Mouse (Mus musculus): ENCODE results near the gene Olfr65. TPM values are rescaled to one million over a fixed set of nuclear protein-coding genes. Genes with fewer than 3 reads are reported as not detected.

The Olfr65 gene
- polyA plus RNA-seq, 1 experiment from 2014 or later, result not detected

GRCm38 (mm10) chr7:103912969-103913511 is 9.8 kb downstream of the Olfr65 start:
- H3K36me3 ChIP-seq, result no peaks in the 10 kb centered on the region
- H3K4me1 ChIP-seq (replicated peaks), result no peaks in the 10 kb centered on the region
- no peaks in the 10 kb centered on the region for H3K9me3 ChIP-seq
- H3K27me3 ChIP-seq, result no peaks in the 10 kb centered on the region
- H3K4me3 ChIP-seq, result no peak overlapping the region
- no peak overlapping the region for H3K4me2 ChIP-seq
- H3K9ac ChIP-seq, result no peak overlapping the region
- no peak overlapping the region for H3K27ac ChIP-seq (replicated peaks)
- WGBS, result 49% methylated on average over 8 of the region's 8 CpGs
- ATAC-seq (ENCODE audit: low read depth), result no peak

GRCm38 (mm10) chr7:103915338-103915737 is 12.1 kb downstream of the Olfr65 start:
- no peaks in the 10 kb centered on the region for H3K4me1 ChIP-seq (replicated peaks)
- H3K9me3 ChIP-seq, result no peaks in the 10 kb centered on the region
- no peak for ATAC-seq (ENCODE audit: low read depth)
- H3K36me3 ChIP-seq, result no peaks in the 10 kb centered on the region
- H3K4me3 ChIP-seq, result no peak overlapping the region
- no peak overlapping the region for H3K4me2 ChIP-seq
- H3K27me3 ChIP-seq, result no peaks in the 10 kb centered on the region
- no peak overlapping the region for H3K27ac ChIP-seq (replicated peaks)
- H3K9ac ChIP-seq, result no peak overlapping the region

GRCm38 (mm10) chr7:103928525-103928924 is 25.2 kb downstream of the Olfr65 start, which contains the start of gene Olfr631:
TSS of gene Olfr631 (plus strand) at chr7:103928825.
- H3K27me3 ChIP-seq, result no peaks in the 10 kb centered on the region
- no peaks in the 10 kb centered on the region for H3K36me3 ChIP-seq
- no peaks in the 10 kb centered on the region for H3K4me1 ChIP-seq (replicated peaks)
- ATAC-seq (ENCODE audit: low read depth), result no peak
- no peak within 1 kb of the TSS for H3K9ac ChIP-seq
- H3K4me2 ChIP-seq, result no peak within 1 kb of the TSS
- H3K27ac ChIP-seq (replicated peaks), result no peak within 1 kb of the TSS
- no peak within 1 kb of the TSS for H3K4me3 ChIP-seq
- no peaks in the 10 kb centered on the region for H3K9me3 ChIP-seq

- ATAC-seq (ENCODE audit: low read depth), result no peak
- no peaks in the 10 kb centered on the region for H3K27me3 ChIP-seq
- H3K9me3 ChIP-seq, result no peaks in the 10 kb centered on the region
- H3K4me3 ChIP-seq, result no peak within 1 kb of the TSS
- H3K4me2 ChIP-seq, result no peak within 1 kb of the TSS
- no peaks in the 10 kb centered on the region for H3K36me3 ChIP-seq
- H3K27ac ChIP-seq (replicated peaks), result no peak within 1 kb of the TSS
- H3K4me1 ChIP-seq (replicated peaks), result no peaks in the 10 kb centered on the region
- H3K9ac ChIP-seq, result no peak within 1 kb of the TSS
- 75% methylated on average over 2 of the region's 2 CpGs for WGBS
These were observed 31.0 kb downstream of the Olfr65 start, which contains the start of gene Olfr632 for GRCm38 (mm10) chr7:103934264-103934663. TSS of gene Olfr632 (plus strand) at chr7:103934347.

GRCm38 (mm10) chr7:103942730-103943129 is 39.4 kb downstream of the Olfr65 start:
- ATAC-seq (ENCODE audit: low read depth), result no peak
- no peaks in the 10 kb centered on the region for H3K9me3 ChIP-seq
- H3K27ac ChIP-seq (replicated peaks), result no peak overlapping the region
- no peaks in the 10 kb centered on the region for H3K27me3 ChIP-seq
- H3K9ac ChIP-seq, result no peak overlapping the region
- no peak overlapping the region for H3K4me2 ChIP-seq
- no peaks in the 10 kb centered on the region for H3K4me1 ChIP-seq (replicated peaks)
- no peak overlapping the region for H3K4me3 ChIP-seq
- no peaks in the 10 kb centered on the region for H3K36me3 ChIP-seq
- 25% methylated on average over 2 of the region's 2 CpGs for WGBS

GRCm38 (mm10) chr7:103944137-103944536 is 40.9 kb downstream of the Olfr65 start, which contains the start of gene Olfr633:
TSS of gene Olfr633 (plus strand) at chr7:103944437.
- Histone ChIP-seq H3K9me3 (no peaks in the 10 kb centered on the region), H3K36me3 (no peaks in the 10 kb centered on the region), H3K27ac (replicated peaks) (no peak within 1 kb of the TSS), H3K9ac (no peak within 1 kb of the TSS), H3K4me1 (replicated peaks) (no peaks in the 10 kb centered on the region), H3K27me3 (no peaks in the 10 kb centered on the region), H3K4me2 (no peak within 1 kb of the TSS), H3K4me3 (no peak within 1 kb of the TSS)
- no peak for ATAC-seq (ENCODE audit: low read depth)

Other genes with a start within 250 kb of the Olfr65 start
- not detected in 2 replicates for gene Olfr623, start 239.8 kb upstream of the Olfr65 start, polyA plus RNA-seq (2015; fragmentation: Nextera tagmentation; extraction: Ambion mirVana)
- 0.03 TPM in 1 of 2 replicates, not detected in the other for gene Olfr624, start 232.3 kb upstream of the Olfr65 start, polyA plus RNA-seq (2015; fragmentation: Nextera tagmentation; extraction: Ambion mirVana)
- gene Olfr625-ps1, start 220.8 kb upstream of the Olfr65 start, polyA plus RNA-seq (2015; fragmentation: Nextera tagmentation; extraction: Ambion mirVana), result not detected in 2 replicates
- not detected in 2 replicates for gene Olfr243, start 188.8 kb upstream of the Olfr65 start, polyA plus RNA-seq (2015; fragmentation: Nextera tagmentation; extraction: Ambion mirVana)
- not detected in 2 replicates for gene Olfr628, start 173.1 kb upstream of the Olfr65 start, polyA plus RNA-seq (2015; fragmentation: Nextera tagmentation; extraction: Ambion mirVana)
- not detected in 2 replicates for gene Olfr629, start 158.5 kb upstream of the Olfr65 start, polyA plus RNA-seq (2015; fragmentation: Nextera tagmentation; extraction: Ambion mirVana)
- not detected in 2 replicates for gene Olfr630, start 146.2 kb upstream of the Olfr65 start, polyA plus RNA-seq (2015; fragmentation: Nextera tagmentation; extraction: Ambion mirVana)
- gene Olfr69, start 131.9 kb upstream of the Olfr65 start, polyA plus RNA-seq (2015; fragmentation: Nextera tagmentation; extraction: Ambion mirVana), result not detected in 2 replicates
- not detected in 2 replicates for gene Olfr68, start 123.8 kb upstream of the Olfr65 start, polyA plus RNA-seq (2015; fragmentation: Nextera tagmentation; extraction: Ambion mirVana)
- gene Olfr67, start 111.7 kb upstream of the Olfr65 start, polyA plus RNA-seq (2015; fragmentation: Nextera tagmentation; extraction: Ambion mirVana), result not detected in 2 replicates
- 1,029 and 1,038 TPM in 2 replicates for gene Hbb-bt, start 89.5 kb upstream of the Olfr65 start, polyA plus RNA-seq (2015; fragmentation: Nextera tagmentation; extraction: Ambion mirVana)
- gene Hbb-bs, start 75.4 kb upstream of the Olfr65 start, polyA plus RNA-seq (2015; fragmentation: Nextera tagmentation; extraction: Ambion mirVana), result 1,894 and 2,140 TPM in 2 replicates
- not detected in 2 replicates for gene Hbb-bh2, start 63.0 kb upstream of the Olfr65 start, polyA plus RNA-seq (2015; fragmentation: Nextera tagmentation; extraction: Ambion mirVana)
- 31.8 and 57.0 TPM in 2 replicates for gene Hbb-bh1, start 60.3 kb upstream of the Olfr65 start, polyA plus RNA-seq (2015; fragmentation: Nextera tagmentation; extraction: Ambion mirVana)
- gene Hbb-y, start 50.3 kb upstream of the Olfr65 start, polyA plus RNA-seq (2015; fragmentation: Nextera tagmentation; extraction: Ambion mirVana), result 3,874 and 4,036 TPM in 2 replicates
- gene Olfr66, start 17.2 kb upstream of the Olfr65 start, polyA plus RNA-seq (2015; fragmentation: Nextera tagmentation; extraction: Ambion mirVana), result not detected in 2 replicates
- not detected in 2 replicates for gene Olfr64, start 9.0 kb upstream of the Olfr65 start, polyA plus RNA-seq (2015; fragmentation: Nextera tagmentation; extraction: Ambion mirVana)
- not detected in 2 replicates for gene Olfr631, start 25.3 kb downstream of the Olfr65 start, polyA plus RNA-seq (2015; fragmentation: Nextera tagmentation; extraction: Ambion mirVana)
- 0.08 TPM in 1 of 2 replicates, not detected in the other for gene Olfr632, start 30.9 kb downstream of the Olfr65 start, polyA plus RNA-seq (2015; fragmentation: Nextera tagmentation; extraction: Ambion mirVana)
- gene Olfr633, start 41.0 kb downstream of the Olfr65 start, polyA plus RNA-seq (2015; fragmentation: Nextera tagmentation; extraction: Ambion mirVana), result not detected in 2 replicates
- not detected in 2 replicates for gene Olfr635, start 67.7 kb downstream of the Olfr65 start, polyA plus RNA-seq (2015; fragmentation: Nextera tagmentation; extraction: Ambion mirVana)
- gene Olfr638, start 95.3 kb downstream of the Olfr65 start, polyA plus RNA-seq (2015; fragmentation: Nextera tagmentation; extraction: Ambion mirVana), result not detected in 2 replicates
- gene Olfr639, start 113.8 kb downstream of the Olfr65 start, polyA plus RNA-seq (2015; fragmentation: Nextera tagmentation; extraction: Ambion mirVana), result not detected in 2 replicates
- not detected in 2 replicates for gene Olfr640, start 122.1 kb downstream of the Olfr65 start, polyA plus RNA-seq (2015; fragmentation: Nextera tagmentation; extraction: Ambion mirVana)
- not detected in 2 replicates for gene Olfr641, start 132.0 kb downstream of the Olfr65 start, polyA plus RNA-seq (2015; fragmentation: Nextera tagmentation; extraction: Ambion mirVana)
- gene Olfr642, start 149.2 kb downstream of the Olfr65 start, polyA plus RNA-seq (2015; fragmentation: Nextera tagmentation; extraction: Ambion mirVana), result not detected in 2 replicates
- not detected in 2 replicates for gene 4930516K23Rik, start 158.0 kb downstream of the Olfr65 start, polyA plus RNA-seq (2015; fragmentation: Nextera tagmentation; extraction: Ambion mirVana)
- not detected in 2 replicates for gene Olfr644, start 168.4 kb downstream of the Olfr65 start, polyA plus RNA-seq (2015; fragmentation: Nextera tagmentation; extraction: Ambion mirVana)
- gene Olfr645, start 182.0 kb downstream of the Olfr65 start, polyA plus RNA-seq (2015; fragmentation: Nextera tagmentation; extraction: Ambion mirVana), result not detected in 2 replicates
- gene Olfr646, start 201.4 kb downstream of the Olfr65 start, polyA plus RNA-seq (2015; fragmentation: Nextera tagmentation; extraction: Ambion mirVana), result not detected in 2 replicates
- gene Ubqln5, start 226.3 kb downstream of the Olfr65 start, polyA plus RNA-seq (2015; fragmentation: Nextera tagmentation; extraction: Ambion mirVana), result not detected in 2 replicates
- not detected in 2 replicates for gene Olfr643, start 233.9 kb downstream of the Olfr65 start, polyA plus RNA-seq (2015; fragmentation: Nextera tagmentation; extraction: Ambion mirVana)
- not detected in 2 replicates for gene Ubqln3, start 239.8 kb downstream of the Olfr65 start, polyA plus RNA-seq (2015; fragmentation: Nextera tagmentation; extraction: Ambion mirVana)
- not detected in 2 replicates for gene Ubqlnl, start 247.1 kb downstream of the Olfr65 start, polyA plus RNA-seq (2015; fragmentation: Nextera tagmentation; extraction: Ambion mirVana)